Mouse (Mus musculus): ENCODE data around the gene Gzmk. TPM values are rescaled to one million over a fixed set of nuclear protein-coding genes. Genes with fewer than 3 reads are reported as not detected.
A peak's percentile ranks its signal among the peaks of the same experiment; 100 is the strongest.
"Not testable (repeated sequence)": the region's sequence is repeated elsewhere in the genome, so short reads cannot be mapped to it uniquely, and the experiment has no call there.

The Gzmk gene
- not detected for total RNA-seq (2022)

DNA sequence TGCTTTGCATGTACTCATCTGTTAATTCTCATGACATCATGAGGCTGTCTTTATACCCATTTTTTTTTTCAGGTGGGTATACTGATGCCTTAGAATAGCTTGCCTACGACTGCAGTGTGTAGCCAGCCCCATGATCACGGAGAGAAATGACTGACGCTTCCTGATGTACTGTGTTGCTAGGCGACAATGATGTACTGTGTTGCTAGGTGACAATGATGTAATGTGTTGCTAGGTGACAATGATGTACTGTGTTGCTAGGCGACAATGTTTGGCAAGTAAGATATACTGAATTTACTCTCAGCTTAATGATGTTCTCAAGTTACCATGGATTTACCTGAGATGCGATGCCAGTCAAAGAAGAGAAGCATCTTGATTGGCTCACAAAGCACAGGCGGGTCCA, at the start of gene Gzmk:
TSS of gene Gzmk (minus strand) at position 98 of the 400 bp plus-strand sequence.
- DNase-seq (ENCODE audit: low spot score), result no peak

DNA sequence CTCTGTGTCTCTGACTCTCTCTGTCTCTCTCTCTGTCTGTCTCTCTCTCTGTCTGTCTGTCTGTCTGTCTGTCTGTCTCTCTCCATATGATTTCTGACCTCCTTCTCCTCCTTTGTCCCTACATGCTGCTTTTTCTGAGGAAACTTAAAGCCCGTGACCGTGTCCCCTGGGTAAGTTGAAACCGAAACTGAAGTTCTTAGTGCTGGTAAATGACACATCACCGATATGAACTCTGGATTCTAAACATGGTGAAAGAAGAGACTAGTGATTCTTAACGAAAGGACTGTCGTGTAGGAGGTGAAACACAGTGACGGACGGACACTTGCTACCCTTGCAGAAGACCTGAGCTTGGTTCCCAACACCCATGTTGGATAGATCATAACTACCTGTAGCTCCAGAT, 45.5 kb upstream of the Gzmk start:
- no peak for DNase-seq (ENCODE audit: low spot score)

DNA sequence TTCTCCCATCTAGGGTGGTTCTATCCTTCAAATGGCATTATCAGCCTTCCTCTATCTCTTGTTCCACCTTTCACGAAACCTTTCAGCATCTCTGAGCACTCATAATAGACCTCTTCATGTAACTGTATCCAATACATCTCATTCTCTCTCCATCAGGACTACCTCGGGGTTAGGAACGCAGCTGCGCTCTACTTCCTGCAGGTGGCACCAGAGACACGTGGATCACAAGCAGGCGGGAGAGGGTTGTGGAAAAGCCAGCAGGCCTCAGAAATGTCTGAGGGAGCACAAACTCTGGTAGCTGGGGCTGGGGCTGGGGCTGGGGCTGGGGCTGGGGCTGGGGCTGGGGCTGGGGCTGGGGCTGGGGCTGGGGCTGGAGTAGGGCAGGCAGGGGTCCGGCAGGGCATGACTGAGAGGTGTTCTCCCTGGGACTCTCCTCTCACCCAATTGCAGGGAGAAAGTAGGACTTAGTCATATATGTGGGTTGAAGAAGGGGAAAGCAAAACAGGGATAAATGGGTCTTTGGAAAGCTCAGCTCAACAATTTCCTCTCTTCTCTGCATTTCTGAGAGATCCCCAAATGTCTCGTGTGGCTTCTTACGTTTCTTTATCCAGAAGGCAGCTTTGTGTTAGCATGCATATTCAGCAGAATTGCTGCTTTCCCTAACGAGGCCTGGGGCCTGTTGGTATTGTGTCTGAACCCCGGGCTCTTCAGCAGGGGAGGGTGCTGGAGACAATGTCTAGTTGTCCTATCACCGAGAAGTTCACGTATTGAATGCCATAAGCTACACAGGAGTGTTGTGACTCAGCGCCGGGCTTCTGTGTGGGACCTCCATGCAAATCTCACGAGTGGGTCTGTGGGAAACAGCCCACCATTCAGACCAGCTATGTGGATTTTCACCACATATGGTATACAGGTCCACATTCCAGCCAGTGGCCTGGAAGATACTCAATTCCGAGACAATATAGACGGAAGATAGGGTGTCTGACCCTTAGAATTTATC, 44.4 kb upstream of the Gzmk start:
- DNase-seq (ENCODE audit: low spot score), result peak; percentile 70

DNA sequence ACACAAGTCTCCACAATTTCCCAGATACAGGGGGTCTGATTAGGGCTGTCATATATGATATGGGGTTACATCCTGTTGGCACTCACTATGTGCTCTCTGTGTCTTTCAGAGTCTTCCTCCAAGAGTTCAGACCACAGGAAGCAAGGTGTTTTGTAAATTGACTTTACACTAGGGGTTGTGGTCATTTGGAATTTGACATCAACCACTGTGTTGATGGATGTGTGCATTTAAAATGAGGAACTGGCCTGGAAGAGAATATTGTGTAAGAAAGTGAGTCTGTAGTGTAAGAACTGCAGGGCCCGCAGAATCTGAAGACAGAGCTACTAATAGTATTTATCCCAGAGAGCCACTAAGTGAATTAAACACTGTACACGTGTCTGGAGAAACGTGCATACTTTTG, 41.5 kb upstream of the Gzmk start:
- no peak for DNase-seq (ENCODE audit: low spot score)

DNA sequence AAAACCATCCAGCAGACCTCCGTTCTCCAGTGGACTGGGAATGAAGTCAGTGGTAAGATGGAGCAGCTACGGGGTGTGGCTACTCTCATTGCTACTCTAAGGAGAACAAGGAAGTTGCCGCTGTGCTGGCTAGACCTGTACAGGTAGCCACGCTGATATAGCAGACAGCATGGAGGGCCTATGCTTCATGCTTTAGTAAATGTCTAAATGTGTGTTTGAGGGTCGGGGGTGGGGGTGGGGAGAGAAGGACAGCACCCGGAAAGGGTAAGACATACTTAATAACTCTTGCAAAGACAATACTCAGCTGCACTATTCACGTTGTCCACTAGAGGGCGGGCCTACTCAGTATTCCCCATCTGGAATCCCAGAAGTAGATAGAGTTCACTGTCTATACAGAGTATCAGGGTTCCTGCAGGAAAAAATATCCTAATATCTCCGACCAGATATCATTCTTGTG, 40.8 kb upstream of the Gzmk start:
- peak; percentile 74 for DNase-seq (ENCODE audit: low spot score)

DNA sequence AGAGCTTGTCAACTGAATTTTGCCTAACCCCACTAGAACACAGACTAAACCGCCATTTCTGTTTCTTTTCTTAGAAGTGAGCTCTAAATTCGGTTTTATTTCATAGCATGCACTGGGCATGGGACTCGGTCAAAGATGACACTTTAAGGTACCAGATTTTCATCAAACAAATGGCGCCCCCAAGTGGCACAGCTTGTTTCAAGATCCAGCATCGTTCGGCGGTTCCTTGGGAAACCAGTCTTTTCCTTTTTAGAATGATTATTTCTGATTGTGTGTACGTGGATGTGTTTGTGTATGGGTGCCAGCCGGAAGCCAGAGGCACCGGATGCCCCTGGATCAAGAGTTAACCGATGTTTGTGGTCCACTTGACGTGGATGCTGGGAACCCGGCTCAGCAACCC, 39.5 kb upstream of the Gzmk start:
- DNase-seq (ENCODE audit: low spot score), result peak; percentile 27

DNA sequence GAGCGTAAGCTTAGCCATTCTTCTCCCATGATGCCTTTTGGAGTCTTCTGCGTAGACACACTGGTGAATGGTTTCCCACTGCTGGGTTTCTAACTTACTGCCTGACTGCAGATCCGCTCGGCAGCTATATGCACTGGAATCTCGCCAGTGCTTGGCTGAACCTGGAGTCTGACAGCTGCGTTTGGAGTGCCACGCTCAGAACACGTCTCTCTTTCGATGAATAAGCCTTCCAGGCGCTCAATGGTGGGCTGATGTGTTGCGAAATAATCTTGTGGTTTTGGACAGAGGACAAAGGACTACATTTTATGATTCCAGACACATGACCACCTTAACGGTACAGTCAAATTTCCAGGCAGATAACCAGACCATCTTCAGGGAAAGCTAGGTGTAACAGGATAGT, 37.1 kb upstream of the Gzmk start:
- DNase-seq (ENCODE audit: low spot score), result no peak

DNA sequence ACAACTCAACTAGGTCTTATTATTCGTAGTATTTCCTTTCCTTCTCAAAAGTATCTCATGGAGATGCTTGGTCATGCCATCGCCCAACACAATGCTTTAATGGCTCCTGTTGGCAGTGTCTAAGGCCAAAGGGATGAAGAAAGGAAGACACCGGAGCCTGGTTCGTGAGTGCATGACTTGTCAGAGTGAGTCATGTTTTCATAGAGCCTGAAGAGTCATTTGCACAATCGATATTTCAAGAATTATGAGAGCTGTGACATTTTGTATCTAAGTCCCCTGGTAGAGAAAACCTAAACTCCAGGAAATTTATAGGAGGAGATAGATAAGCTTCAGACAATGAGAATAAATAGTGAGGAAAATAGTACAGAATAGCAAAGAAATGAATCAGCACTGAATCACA, 33.5 kb upstream of the Gzmk start:
- no peak for DNase-seq (ENCODE audit: low spot score)

DNA sequence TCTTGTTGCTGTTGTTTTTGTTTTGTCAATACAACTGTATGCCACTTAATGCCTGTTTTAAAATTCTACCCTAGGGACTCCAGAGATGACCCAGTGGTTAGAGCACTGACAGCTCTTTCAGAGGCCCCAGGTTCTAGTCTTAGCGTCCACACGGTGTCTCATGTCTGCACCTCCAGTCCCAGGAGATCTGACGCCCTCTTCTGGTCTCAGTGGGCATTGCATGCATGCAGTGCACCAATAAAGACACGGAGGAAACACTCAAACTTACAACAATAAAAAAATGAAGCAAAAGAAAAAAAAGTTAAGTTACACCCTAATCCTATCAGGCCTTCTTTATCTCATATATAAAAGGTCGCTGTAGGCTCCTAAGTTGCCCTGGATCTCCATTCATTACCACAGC, 31.5 kb upstream of the Gzmk start:
- no peak for DNase-seq (ENCODE audit: low spot score)

DNA sequence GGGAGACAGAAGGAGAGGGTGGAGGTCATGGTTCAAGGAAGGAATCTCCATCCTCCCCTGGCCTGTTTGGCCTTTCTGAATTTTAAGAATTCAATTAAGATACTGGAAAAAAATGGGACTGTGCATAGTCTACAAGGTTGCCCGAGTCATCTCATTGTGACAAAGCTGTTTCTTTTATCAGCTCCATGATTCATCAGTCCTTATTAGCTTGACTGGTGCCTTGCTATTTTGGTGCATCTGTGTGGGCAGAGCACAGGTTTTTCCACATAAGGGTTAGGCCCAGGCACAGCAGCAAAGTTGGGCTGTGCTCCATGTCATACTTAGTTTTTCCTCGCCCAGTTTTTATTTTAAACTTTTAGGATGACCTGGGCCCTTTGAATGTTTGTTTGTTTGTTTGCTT, 31.1 kb upstream of the Gzmk start:
- DNase-seq (ENCODE audit: low spot score), result no peak

DNA sequence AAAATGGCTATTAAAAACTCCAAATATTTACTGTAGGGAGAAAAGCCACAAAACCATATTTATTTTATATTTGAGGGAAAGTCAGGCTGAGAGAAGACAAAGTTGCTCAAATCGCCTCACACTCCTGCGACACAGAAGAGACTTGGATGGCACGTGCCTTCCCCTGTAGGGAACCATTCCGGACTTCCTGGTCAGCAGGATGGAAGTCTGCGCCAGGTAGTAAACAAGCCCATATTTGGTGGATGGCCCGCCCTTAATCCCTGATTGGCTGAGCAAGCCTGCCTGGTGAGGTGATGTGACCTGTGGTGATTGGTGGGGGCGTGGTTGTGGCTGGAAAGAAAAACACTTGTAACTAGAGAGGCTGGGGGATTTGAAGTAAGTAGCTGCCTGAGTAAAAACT, 26.9 kb upstream of the Gzmk start:
- DNase-seq (ENCODE audit: low spot score), result not testable (repeated sequence)

DNA sequence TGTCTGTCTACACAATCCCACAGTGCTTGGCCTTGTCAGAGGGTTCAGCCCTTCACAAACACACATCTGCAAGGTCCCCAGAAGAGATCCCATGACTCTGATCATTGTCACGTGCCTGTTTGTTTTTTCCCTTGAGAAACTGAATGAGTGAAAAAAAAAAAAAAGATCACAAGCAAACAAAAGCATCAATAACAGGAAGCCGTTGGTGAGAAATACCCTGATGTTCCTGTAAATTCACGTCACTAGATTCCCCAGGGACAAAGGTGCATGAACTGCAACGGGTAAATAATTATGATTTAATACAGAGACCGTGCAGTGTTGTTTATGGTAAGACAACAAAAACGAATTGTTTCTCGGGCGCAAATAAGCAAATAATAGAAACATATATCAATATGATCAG, 19.3 kb upstream of the Gzmk start:
- DNase-seq (ENCODE audit: low spot score), result no peak

DNA sequence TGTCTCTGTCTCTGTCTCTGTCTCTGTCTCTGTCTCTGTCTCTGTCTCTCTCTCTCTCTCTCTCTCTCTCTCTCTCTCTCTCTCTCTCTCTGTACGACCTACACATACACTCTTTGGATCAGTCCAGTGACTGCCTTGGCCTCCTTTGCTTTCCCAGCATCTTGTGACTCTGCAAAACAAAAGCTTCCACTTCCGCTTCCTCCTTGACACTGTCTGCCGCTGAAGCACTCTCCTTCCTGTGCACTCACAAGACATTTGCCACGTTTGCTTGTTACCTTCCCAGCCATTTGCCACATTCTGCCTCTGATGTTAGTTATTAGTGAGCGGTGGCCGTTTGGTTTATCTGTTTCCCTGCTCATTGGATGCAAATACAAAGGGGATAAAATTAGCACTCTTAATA, 16.4 kb upstream of the Gzmk start:
- no peak for DNase-seq (ENCODE audit: low spot score)

DNA sequence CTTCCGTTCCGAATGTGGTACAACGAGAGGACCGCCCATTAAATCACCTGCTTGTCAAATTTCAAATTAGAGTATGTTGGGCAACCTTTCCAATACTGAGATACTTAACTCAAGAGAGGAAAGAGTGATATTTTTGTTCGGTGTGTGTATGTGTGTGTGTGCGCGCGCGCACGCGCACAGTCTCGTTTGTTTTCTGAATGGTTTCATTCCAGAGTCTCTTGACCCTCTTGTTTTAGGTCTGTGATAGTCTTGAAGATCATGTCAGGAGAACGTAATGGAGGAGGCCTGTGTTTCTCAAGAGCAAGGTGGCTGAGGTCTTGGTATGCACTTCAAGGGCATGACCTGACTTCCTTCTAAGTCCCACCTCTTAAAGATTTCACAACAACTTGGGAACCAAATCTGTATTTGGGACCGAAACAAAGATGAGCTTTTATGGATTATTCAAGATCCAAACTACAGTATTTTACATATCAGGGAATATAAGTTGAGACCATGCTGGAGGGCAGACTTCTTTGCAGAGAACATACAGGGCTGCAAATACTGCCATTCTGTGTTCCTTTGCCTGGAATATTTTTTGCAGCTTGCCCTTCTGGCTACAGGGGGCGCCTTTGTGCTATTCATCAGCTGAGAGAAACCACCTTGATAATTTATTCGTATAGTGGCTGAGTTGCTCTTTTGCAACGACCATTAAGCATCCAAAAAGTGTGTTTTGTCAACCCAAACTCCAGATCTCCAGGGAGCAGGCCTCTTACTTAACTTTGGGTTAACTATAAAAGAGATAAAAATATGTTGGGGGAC, 2.2 kb upstream of the Gzmk start:
- no peak for DNase-seq (ENCODE audit: low spot score)

DNA sequence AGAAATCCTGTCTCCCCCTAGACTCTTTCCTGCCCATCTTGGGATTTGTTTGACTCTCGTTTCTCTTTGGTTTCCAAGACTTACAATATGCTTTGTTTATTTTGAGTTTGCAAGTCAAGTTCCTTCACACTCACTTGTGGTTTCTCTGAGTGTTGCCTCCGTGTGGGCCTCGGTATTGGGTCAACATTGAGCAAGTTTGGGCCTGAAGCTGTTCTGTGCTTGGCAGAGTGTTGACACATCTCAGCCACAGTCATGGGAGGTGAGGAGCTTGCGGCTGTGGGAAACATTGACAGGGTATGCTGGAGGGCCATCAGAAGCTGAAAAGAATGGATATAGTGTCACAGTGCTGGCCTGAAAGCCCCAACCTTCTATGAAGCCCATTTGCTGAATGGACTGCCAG, 1.4 kb upstream of the Gzmk start:
- DNase-seq (ENCODE audit: low spot score), result no peak

DNA sequence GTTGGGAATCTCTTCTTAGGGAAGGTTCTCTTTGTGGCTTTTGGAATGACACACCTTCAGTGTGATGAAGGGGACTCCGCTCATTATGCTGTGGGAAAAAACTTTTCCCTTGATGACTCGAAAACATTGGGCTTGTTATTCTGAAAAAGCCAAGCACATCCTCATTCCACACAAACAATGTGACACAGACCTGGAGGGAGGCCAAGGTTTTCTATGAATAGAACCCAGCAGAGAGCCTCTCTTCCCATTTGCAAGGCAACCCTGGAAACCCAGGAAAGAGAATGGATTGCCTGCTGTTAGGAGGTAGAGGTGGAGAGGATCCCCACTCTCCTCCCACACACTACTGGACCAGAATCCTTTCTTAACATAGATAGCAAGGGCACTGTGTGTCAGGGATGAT, 1.6 kb downstream of the Gzmk start:
- peak; percentile 85 for DNase-seq (ENCODE audit: low spot score)

DNA sequence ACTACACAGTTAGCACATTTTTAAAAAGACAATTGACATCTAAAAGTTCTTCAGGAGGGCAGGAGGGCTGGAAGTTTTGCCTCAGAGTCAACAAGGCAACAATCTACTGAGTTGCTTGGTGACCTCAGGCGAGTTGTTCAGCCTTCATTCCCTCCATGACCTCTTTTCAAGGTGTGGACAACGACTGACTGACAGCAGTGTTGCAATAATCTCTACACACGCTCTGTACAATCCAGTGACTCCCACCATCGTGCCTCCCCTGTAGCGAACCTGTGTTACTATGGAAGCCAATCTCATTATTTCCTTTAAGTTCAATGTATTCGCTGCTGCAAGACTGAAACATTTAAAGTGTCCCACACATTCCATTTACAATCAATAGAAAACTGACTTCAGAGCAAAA, 3.9 kb downstream of the Gzmk start:
- DNase-seq (ENCODE audit: low spot score), result no peak

DNA sequence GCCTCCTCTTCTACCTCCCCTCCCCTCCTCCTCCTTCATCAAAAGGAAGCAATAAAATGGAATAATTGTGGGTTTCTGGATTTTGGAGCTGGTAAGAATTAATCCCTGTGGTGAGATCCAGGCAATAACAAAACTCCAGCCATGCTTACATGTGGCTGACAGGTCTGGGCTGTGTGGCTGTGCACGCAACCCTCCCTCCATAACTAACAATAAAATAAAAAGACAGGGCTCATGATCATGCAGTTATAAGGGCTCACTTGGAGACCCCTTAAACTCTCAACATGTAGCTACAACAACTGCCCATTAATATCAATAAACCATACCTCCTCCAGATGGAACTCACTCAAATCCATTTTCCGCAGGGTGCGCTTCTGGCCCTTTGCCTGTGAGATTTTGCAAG, 11.8 kb downstream of the Gzmk start:
- DNase-seq (ENCODE audit: low spot score), result no peak

DNA sequence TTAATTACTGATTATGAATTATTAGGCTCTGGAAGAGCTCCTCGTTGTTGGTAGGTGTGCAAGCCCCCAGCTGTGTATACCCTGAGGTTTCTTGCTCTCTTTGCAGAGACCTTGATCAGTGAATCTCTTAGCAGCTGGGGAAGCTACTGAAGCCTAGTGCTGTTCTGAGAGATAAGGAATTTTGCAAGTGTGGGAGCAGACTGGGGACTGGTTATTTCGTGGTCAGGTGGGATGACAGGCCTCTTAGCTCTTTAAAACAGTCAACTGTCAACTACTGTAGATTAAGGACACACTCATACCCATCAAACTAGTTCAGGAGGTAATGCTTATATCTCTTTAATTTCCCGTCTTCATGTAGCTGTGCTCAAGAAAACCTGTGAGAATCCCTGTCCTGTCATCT, 13.3 kb downstream of the Gzmk start:
- no peak for DNase-seq (ENCODE audit: low spot score)

DNA sequence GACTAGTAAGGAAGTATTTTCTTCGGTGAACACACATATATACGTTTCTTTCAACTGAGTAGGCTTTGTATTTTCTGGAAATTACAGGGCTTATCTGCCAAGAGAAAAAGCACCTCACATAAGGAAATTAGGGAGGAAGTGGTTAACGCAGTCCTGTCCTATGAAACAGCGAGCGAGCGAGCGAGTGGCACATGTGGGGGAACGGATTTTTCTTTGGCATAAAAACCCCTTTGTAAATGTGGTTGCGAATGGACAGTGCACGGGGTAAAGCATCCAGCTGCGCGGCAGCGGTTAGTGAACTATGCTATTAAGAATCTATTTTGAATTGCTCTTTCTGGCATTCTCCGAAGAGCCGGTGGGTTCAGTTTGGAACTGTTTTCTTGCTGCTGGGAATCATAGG, 14.4 kb downstream of the Gzmk start:
- no peak for DNase-seq (ENCODE audit: low spot score)

DNA sequence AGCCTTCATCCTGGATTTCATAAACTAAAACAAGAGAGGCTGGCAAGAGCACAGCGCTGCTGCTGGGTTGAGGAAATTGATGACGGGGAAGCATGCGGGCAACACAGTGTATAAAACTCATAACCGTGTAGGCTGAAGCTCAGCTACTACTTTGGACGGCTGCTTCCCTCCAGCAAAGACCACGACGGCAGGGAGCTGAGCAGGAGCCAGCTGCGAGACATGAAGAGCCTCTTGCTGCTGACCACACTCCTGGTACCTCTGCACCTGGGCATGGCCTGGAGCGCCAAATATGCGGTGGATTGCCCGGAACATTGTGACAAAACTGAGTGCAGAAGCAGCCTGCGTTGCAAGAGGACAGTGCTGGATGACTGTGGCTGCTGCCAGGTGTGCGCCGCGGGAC, 16.1 kb downstream of the Gzmk start, which contains the start of gene Esm1:
TSS of gene Esm1 (plus strand) at position 36 of the 400 bp plus-strand sequence.
- no peak for DNase-seq (ENCODE audit: low spot score)

DNA sequence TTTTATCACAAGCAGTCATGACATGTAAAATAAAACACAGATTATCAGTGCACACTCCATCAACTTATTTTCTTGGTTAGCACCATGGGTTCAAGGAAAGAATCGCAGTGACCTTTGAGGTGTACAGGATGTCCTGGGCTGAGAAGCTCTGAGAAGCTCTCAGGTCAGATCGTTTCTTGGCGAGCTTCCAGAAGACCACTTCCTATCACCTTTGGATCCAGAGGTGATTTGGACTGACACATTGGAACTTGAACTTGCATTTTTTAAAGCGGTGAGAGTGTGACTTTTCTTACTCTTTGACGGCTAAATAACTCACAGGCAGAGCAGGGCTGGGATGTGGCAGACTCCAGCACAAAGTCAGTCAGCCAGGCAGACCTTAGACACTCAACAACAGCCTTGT, 20.4 kb downstream of the Gzmk start:
- no peak for DNase-seq (ENCODE audit: low spot score)

DNA sequence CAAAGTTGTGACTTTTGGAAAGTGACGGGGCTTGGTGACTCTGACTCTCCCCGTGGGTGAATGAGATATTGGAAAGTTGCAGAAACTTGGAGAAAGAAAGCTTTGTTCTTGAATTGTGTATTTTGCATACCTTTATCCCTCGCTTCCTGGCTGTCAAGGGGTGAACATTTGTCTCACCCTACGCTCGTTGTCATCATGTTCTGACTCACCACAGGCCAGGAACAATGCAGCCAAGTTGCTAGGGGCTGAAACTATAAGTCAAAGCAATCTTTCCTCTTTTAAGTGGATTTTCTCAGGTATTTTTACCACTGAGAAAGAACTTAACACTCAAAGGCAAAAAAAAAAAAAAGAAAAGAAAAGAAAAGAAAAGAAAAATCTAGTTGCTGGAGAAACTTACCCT, 22.6 kb downstream of the Gzmk start:
- DNase-seq (ENCODE audit: low spot score), result no peak
